In the genomic region with DNA sequence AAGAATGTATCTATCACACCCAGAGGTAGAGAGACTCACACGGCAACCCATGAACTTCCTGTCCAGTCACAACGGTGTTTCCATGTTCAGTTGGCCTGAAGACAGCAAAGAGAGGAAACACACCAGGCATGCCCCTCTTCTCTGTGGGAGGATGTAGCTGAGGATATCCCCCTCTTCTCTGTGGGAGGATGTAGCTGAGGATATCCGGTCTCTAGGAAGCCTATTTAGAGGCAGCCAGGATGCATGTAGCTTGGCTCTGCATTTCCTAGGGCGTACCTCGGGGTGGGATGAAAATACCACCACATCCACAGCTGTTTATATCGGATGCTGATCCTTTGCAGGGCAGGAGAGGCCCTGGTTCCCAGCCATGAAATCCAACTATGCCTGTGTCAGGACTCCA, we compare ENCODE assay signal across 15 mouse cellular contexts.
A peak's percentile ranks its signal among the peaks of the same experiment; 100 is the strongest.
DNase-seq lines count a peak whose midpoint lies in the region; ATAC-seq and TF ChIP-seq lines count a peak whose summit lies in the region.
"Had no signal": no experiment of that assay in that cellular context is flagged by ENCODE, and none has a peak within 500 bp of the region (broad histone marks: within the 10 kb centered on the region; RNA-seq: fewer than 3 reads in every experiment).

No protein-coding gene starts in this region.

- peak; percentile 73 for DNase-seq in heart, adult 8-10 months (ENCODE audit: low spot score)
- no peak for DNase-seq in lung, adult 2 months
- DNase-seq in kidney, postnatal 10 days = peak; percentile 44
- peak; percentile 44 for DNase-seq in skeletal muscle tissue, adult 2 months (ENCODE audit: low read depth, low spot score)
- DNase-seq: cerebellum, adult 9-11 months; right cerebral cortex, postnatal 4 days had no signal

- no peaks in the 10 kb centered on the region for H3K27me3 ChIP-seq in heart, embryonic 11.5 days (ENCODE audit: control insufficient read depth, insufficient read depth, low read length)
- H3K27me3 ChIP-seq in lung, embryonic 15.5 days = no peaks in the 10 kb centered on the region
- H3K27me3 ChIP-seq: embryonic facial prominence, embryonic 12.5 days; forebrain, embryonic 15.5 days; hindbrain, embryonic 15.5 days; liver, embryonic 12.5 days had no signal

- no peak overlapping the region for H3K9ac ChIP-seq in heart, embryonic 11.5 days (ENCODE audit: low read depth, low read length)
- no peak overlapping the region for H3K9ac ChIP-seq in lung, embryonic 15.5 days
- H3K9ac ChIP-seq: embryonic facial prominence, embryonic 12.5 days; forebrain, embryonic 15.5 days; hindbrain, embryonic 15.5 days; liver, embryonic 12.5 days had no signal

- H3K4me1 ChIP-seq in heart, embryonic 11.5 days (ENCODE audit: control insufficient read depth, insufficient read depth, low read length) = peaks cover 2% of the 10 kb centered on the region; the same call in 1 of the 2 replicates
- peaks cover 37% of the 10 kb centered on the region for H3K4me1 ChIP-seq in lung, embryonic 15.5 days
- peaks cover 13% of the 10 kb centered on the region for H3K4me1 ChIP-seq in lung, adult 2 months (ENCODE audit: control insufficient read depth, insufficient read depth, low read length)

- TF ChIP-seq CTCF in lung, adult 2 months (IDR thresholded peaks at IDR 0.05; ENCODE audit: insufficient read depth, low read length) = no peak

- WGBS in heart, embryonic 11.5 days (ENCODE audit: insufficient replicate concordance) = 82% methylated on average over 6 of the region's 6 CpGs
- 82% methylated on average over 6 of the region's 6 CpGs for WGBS in lung, embryonic 15.5 days
- 58% methylated on average over 6 of the region's 6 CpGs for WGBS in lung, adult 2 months

- no peak for ATAC-seq in heart, embryonic 11.5 days (replicated peaks; ENCODE audit: insufficient number of reproducible peaks, low FRiP score, low TSS enrichment)
- ATAC-seq in lung, embryonic 15.5 days (ENCODE audit: borderline replicate concordance, extremely low read depth, low FRiP score, low TSS enrichment) = no peak
- no peak for ATAC-seq in erythroblast, adult 5-6 weeks (replicated peaks; ENCODE audit: low FRiP score, poor library complexity, severe bottlenecking)
- ATAC-seq: activated CD4-positive, CD25-positive, alpha-beta regulatory T cell, adult 4 months; CD4-positive, CD25-positive, alpha-beta regulatory T cell, adult 4 months; forebrain, embryonic 15.5 days; liver, embryonic 12.5 days had no signal

- H3K9me3 ChIP-seq in heart, embryonic 11.5 days (replicated peaks; ENCODE audit: control insufficient read depth, low read length) = no peaks in the 10 kb centered on the region
- H3K9me3 ChIP-seq in lung, embryonic 15.5 days = no peaks in the 10 kb centered on the region
- H3K9me3 ChIP-seq: embryonic facial prominence, embryonic 12.5 days; forebrain, embryonic 15.5 days; hindbrain, embryonic 15.5 days; liver, embryonic 12.5 days had no signal

- no peaks in the 10 kb centered on the region for H3K36me3 ChIP-seq in heart, embryonic 11.5 days (ENCODE audit: control insufficient read depth, insufficient read depth, low read length)
- H3K36me3 ChIP-seq in lung, embryonic 15.5 days = peaks cover 14% of the 10 kb centered on the region; the same call in 1 of the 2 replicates
- H3K36me3 ChIP-seq: forebrain, embryonic 15.5 days; hindbrain, embryonic 15.5 days had no signal

- no peak overlapping the region for H3K4me2 ChIP-seq in heart, embryonic 11.5 days
- no peak overlapping the region for H3K4me2 ChIP-seq in lung, embryonic 15.5 days
- H3K4me2 ChIP-seq: embryonic facial prominence, embryonic 12.5 days; forebrain, embryonic 15.5 days; hindbrain, embryonic 15.5 days; liver, embryonic 12.5 days had no signal

- no peak for TF ChIP-seq POLR2A in lung, adult 2 months (IDR thresholded peaks at IDR 0.05; ENCODE audit: borderline replicate concordance, extremely low read depth, low read depth, low read length)

- no peak overlapping the region for H3K4me3 ChIP-seq in heart, embryonic 11.5 days (ENCODE audit: low read depth, low read length)
- H3K4me3 ChIP-seq in lung, embryonic 15.5 days = no peak overlapping the region
- H3K4me3 ChIP-seq in lung, adult 2 months (replicated peaks; ENCODE audit: extremely low read depth, low read depth, low read length) = no peak overlapping the region
- H3K4me3 ChIP-seq: embryonic facial prominence, embryonic 12.5 days; forebrain, embryonic 15.5 days; hindbrain, embryonic 15.5 days; liver, embryonic 12.5 days had no signal

- no peak overlapping the region for H3K27ac ChIP-seq in heart, embryonic 11.5 days (ENCODE audit: low read depth, low read length)
- H3K27ac ChIP-seq in lung, embryonic 15.5 days = 0 out of 2 replicates have a peak overlapping the region, but pooled peaks have one; percentile 30
- H3K27ac ChIP-seq: embryonic facial prominence, embryonic 12.5 days; hindbrain, embryonic 15.5 days; liver, embryonic 12.5 days had no signal
